Mouse (Mus musculus): ENCODE data around the gene Afm. TPM values are rescaled to one million over a fixed set of nuclear protein-coding genes. Genes with fewer than 3 reads are reported as not detected.

The Afm gene
- total RNA-seq, 2 experiments from 2014 or later, result not detected

GRCm38 (mm10) chr5:90564161-90564560 is 45.4 kb downstream of the Afm start:
- Histone ChIP-seq H3K27ac (no peak overlapping the region), H3K4me3 (no peak overlapping the region)
- intact Hi-C loops (cut with DNase I), result no loop called here
- no peak for DNase-seq
- no peak for TF ChIP-seq CTCF (IDR thresholded peaks at IDR 0.05)

DNA sequence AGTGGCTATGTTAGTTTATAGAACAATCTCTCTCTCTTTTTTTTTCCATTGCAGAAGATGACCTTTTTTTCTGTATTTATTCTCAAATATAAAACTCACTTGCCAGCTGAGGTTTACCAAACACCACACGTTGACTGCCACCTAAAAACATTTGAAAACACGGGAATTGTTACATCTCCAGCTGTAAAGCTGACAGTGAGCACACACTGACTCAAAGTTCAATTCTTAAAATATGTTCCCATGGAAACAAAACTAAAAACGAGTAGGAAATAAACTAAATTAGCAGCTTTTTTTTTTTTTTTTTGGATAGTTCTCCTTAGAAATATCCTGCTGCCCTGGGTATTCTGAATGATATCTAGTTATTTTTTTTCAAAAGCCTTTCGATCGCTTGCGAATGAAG is 46.5 kb downstream of the Afm start:
- Histone ChIP-seq H3K27ac (no peak overlapping the region), H3K4me3 (no peak overlapping the region)
- TF ChIP-seq CTCF (IDR thresholded peaks at IDR 0.05), result no peak
- DNase-seq, result no peak
- intact Hi-C loops (cut with DNase I), result no loop called here

DNA sequence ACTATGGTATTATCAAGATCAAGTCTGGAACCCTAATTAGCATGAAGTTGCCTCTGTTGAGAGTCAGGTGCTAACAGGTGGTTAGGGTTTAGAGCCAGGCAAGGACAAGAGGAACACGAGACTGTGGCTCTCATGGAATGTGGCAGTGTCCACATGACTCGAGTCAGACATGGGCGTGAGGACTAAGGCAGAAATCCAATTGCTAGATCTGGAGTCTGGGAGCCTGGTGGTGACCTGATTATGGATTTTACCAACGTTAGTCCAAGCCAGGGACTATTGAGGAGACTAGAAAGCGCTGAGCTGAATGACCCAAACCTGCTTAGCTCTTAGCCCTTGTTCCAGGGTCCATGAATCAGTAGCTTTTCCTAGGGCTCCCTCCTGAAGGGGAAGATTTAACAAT is 49.1 kb downstream of the Afm start:
- no peak for DNase-seq
- intact Hi-C loops (cut with DNase I), result no loop called here
- no peak overlapping the region for H3K27ac ChIP-seq
- no peak for TF ChIP-seq CTCF (IDR thresholded peaks at IDR 0.05)
- no peak overlapping the region for H3K4me3 ChIP-seq

GRCm38 (mm10) chr5:90568338-90568737 is 49.6 kb downstream of the Afm start:
- no peak for DNase-seq
- H3K4me3 ChIP-seq, result no peak overlapping the region
- intact Hi-C loops (cut with DNase I), result no loop called here
- no peak for TF ChIP-seq CTCF (IDR thresholded peaks at IDR 0.05)
- H3K27ac ChIP-seq, result no peak overlapping the region

DNA sequence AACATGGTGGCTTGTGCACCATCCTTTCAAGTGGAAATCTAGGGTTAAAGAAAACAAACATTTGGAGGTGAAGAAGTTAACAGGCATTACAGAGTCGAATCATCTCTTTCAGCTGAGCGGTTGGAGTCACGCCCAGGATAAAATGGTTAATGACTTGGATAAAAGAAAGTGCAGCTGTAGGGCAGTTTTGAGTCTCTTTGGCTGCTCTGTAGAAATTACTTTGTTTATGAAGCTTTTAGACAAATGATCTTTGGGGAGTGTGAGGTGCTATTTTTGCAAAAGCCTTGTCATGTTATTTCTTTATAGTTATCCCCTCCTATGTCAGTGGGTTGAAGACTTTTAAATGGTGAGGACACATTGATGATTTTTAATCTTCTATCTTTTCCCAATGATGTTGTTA is 52.5 kb downstream of the Afm start:
- Histone ChIP-seq H3K4me3 (no peak overlapping the region), H3K27ac (no peak overlapping the region)
- intact Hi-C loops (cut with DNase I), result no loop called here
- no peak for DNase-seq
- no peak for TF ChIP-seq CTCF (IDR thresholded peaks at IDR 0.05)

- TF ChIP-seq CTCF (IDR thresholded peaks at IDR 0.05), result no peak
- H3K4me3 ChIP-seq, result no peak overlapping the region
- no peak overlapping the region for H3K27ac ChIP-seq
- no peak for DNase-seq
- intact Hi-C loops (cut with DNase I), result no loop called here
Measured at GRCm38 (mm10) chr5:90577751-90578150, 59.0 kb downstream of the Afm start.

DNA sequence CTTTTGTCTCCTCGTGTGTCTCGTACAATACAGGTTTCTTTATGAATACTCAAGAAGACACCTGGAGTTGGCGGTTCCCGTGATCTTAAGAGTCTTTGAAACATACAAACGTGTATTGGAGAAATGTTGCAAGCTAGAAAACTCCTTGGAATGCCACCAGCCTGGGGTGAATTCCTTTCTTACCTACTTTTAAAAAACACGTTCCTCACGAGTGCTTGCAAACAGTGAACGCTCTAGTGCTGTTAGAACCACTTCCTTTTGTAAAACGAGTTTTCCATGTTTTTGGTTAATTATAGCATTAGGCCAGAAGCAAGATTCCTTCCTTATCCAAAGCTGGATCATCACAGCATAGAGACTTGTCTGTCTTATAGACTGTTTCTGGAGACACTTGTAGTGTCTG is 60.8 kb downstream of the Afm start:
- intact Hi-C loops (cut with DNase I), result no loop called here
- H3K4me3 ChIP-seq, result no peak overlapping the region
- H3K27ac ChIP-seq, result no peak overlapping the region
- TF ChIP-seq CTCF (IDR thresholded peaks at IDR 0.05), result no peak
- DNase-seq, result no peak

DNA sequence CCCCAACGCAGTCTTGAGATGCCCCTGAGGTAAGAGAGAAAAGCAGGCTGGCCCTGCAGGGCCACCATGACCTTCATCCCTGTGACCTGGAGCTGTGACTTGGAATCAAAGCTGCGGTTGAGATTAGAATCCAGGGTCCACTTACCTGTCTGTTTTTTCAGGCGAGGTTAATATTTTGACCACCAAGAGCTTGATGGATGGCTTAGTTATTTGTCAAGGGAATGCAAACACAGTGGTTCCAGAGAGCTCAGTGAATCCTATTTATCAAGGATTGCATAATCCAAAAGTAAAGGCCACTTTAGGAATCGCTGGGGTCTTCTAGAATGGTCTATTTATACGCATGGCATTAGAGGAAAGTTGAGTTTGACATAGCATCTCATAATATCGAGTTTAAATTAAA is 63.4 kb downstream of the Afm start:
- Histone ChIP-seq H3K4me3 (no peak overlapping the region), H3K27ac (no peak overlapping the region)
- no peak for DNase-seq
- TF ChIP-seq CTCF (IDR thresholded peaks at IDR 0.05), result no peak
- intact Hi-C loops (cut with DNase I), result no loop called here

GRCm38 (mm10) chr5:90584799-90585198 is 66.1 kb downstream of the Afm start:
- intact Hi-C loops (cut with DNase I), result no loop called here
- no peak for TF ChIP-seq CTCF (IDR thresholded peaks at IDR 0.05)
- no peak for DNase-seq
- H3K27ac ChIP-seq, result no peak overlapping the region
- no peak overlapping the region for H3K4me3 ChIP-seq

DNA sequence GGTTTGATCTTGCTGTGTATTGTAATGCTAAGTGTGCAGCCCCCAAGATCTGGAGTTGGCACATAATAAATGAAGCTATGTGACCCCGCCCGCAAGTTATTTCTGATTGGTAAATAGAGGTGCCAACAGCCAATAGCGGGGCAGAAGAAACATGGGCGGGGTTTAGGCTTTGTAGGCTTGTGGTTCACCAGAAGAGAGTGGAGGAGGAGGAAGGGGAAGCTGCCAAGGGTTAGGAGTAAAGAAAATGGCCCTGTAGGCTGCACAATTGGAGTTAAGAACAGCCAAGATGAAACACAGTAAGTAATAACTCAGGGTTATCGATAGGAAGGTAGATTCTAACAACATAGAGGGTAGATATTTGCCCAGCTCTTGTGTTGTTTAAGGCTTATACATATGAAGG is 67.8 kb downstream of the Afm start:
- intact Hi-C loops (cut with DNase I), result no loop called here

DNA sequence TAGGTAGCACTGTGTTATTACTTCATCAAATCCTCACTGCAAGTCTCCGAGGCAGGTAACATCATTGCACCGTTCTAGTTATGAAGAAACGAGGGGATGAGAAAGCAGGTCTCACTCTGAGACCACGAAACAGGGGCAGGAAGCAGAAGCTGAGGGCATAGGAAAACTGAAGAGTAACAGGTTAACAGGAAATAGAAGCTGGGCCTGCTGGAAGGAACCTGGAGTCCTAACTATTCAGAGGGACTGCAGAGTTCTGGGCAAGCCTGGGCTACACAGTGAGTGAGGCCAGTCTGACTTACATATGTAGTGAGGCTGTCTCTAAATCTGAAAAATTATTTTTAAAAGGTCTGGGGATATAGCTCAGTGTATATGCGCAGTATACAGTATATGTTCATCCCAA is 69.4 kb downstream of the Afm start:
- Histone ChIP-seq H3K4me3 (no peak overlapping the region), H3K27ac (no peak overlapping the region)
- DNase-seq, result no peak
- TF ChIP-seq CTCF (IDR thresholded peaks at IDR 0.05), result no peak
- intact Hi-C loops (cut with DNase I), result no loop called here

More for the DNA sequence above, 67.8 kb downstream of the Afm start:
- Histone ChIP-seq H3K4me3 (no peak overlapping the region), H3K27ac (no peak overlapping the region)
- DNase-seq, result no peak
- no peak for TF ChIP-seq CTCF (IDR thresholded peaks at IDR 0.05)

DNA sequence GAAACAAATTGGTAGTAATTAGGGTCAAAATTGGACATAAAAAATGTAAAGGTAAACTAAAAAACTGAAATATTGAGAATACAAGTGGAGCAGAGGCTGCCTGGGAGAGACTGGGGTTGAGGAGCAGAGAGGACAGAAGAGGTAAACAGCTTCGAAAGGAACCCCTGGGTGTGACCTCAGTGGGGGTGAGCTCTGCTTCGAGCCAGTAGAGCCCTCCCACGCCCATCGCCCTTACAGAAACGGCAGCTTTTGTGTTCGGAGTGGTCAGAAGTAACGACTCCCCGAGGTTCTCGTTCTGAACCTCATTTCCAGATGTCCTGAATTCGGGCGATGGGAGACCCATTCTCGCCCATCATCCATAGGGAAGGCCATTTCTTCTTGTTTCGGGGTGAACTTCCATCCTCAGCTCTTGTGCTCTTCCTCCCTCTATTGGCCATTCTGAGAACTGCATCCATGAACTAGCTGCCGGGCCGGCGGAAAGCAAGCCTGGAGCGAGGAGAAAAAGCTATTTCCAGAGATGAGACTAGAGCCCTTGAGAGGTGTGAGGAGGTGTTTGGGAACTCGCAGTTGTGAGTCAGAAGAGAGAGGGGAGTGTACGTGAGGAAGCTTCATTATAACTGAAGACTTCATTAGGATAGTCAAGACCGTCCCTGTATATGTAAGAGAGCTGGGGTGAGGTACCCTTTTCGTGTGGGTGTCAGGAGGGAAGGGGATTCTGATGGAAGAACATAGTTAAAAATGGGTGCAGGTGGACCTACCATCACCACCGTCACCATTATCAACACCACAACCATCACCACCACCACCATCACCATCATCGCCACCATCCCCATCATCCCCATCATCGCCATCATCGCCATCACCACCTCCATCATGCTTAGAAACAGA is 70.2 kb downstream of the Afm start:
- DNase-seq, result peak; percentile 47
- TF ChIP-seq CTCF (IDR thresholded peaks at IDR 0.05), result peak; percentile 95; the same call in 1 of the 2 replicates
- Histone ChIP-seq H3K4me3 (peak overlapping the region; percentile 59), H3K27ac (no peak overlapping the region)
- intact Hi-C loops (cut with DNase I), result no loop called here

DNA sequence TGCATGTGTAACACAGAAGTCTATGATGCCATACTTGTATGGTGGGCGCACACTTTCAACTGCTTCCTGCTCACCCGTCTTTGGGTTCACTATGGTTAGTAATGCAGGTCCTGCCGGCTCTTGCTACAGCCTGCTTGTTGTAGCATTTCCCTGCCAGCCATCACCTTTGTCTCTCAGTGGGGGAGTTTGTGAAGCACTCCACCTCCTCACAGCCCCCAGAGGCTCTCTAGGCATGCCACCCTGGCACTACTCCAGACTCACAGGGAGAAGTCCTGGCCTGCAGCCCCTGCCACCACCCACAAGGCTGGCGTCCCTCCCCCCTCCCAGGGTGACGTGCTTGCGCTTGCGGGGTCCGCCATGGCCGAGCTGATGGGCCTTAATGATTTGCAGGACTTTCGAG is 71.9 kb downstream of the Afm start:
- Histone ChIP-seq H3K27ac (no peak overlapping the region), H3K4me3 (no peak overlapping the region)
- no peak for DNase-seq
- TF ChIP-seq CTCF (IDR thresholded peaks at IDR 0.05), result no peak
- intact Hi-C loops (cut with DNase I), result no loop called here

- intact Hi-C loops (cut with DNase I), result no loop called here
- Histone ChIP-seq H3K27ac (no peak overlapping the region), H3K4me3 (no peak overlapping the region)
- TF ChIP-seq CTCF (IDR thresholded peaks at IDR 0.05), result no peak
- no peak for DNase-seq
Measured at GRCm38 (mm10) chr5:90591936-90592335, 73.2 kb downstream of the Afm start.

Data from gastrocnemius, adult 2 months (tissue).